Mouse (Mus musculus) liver, embryonic 14.5 days (tissue): Measurements from ENCODE around the gene Mrpl22. TPM values are rescaled to one million over a fixed set of nuclear protein-coding genes. Genes with fewer than 3 reads are reported as not detected.
"Not testable (repeated sequence)": the region's sequence is repeated elsewhere in the genome, so short reads cannot be mapped to it uniquely, and the experiment has no call there.

Source experiments
- ATAC-seq: fragments of 200-750 bp; cut with Nextera tagmentation; 2 replicates; pipeline ENCODE4 v1.8.0; 2017; ENCODE audit warnings: moderate number of reproducible peaks, mild to moderate bottlenecking, moderate library complexity; ENCODE audit not compliant: insufficient read depth
- DNase-seq, 3 experiments: peaks; one replicate each; pipeline ENCODE4 v3.0.0-alpha.2; 2012 to 2013; ENCODE audit warnings: low read depth in 3 of 3, low spot score in 3 of 3
- H3K27ac ChIP-seq: fragments of 300-500 bp; sonication (generic); 2 replicates; pipeline ENCODE4 v1.5.1; 2014; ENCODE audit warnings: moderate library complexity, mild to moderate bottlenecking, control low read depth, inconsistent platforms
- H3K27me3 ChIP-seq: fragments of 300-500 bp; sonication (generic); 2 replicates; pipeline ENCODE4 v1.6.1; 2014; ENCODE audit warnings: mild to moderate bottlenecking, low read length, moderate library complexity; ENCODE audit not compliant: control insufficient read depth, insufficient read depth
- H3K36me3 ChIP-seq: fragments of 300-500 bp; sonication (generic); replicated peaks from 2 replicates; pipeline ENCODE4 v1.6.1; 2014; ENCODE audit warnings: low read depth; ENCODE audit not compliant: control insufficient read depth, insufficient read depth
- H3K4me1 ChIP-seq, 2 experiments: fragments of 200-500 bp in 1 of 2; fragments of 300-500 bp in 1 of 2; sonication (generic) in 1 of 2; replicated peaks; 2 replicates each; pipeline ENCODE4 v1.6.1; 2012 to 2014; ENCODE audit warnings: antibody characterized with exemption in 1 of 2, inconsistent platforms in 1 of 2, low read length in 1 of 2; ENCODE audit not compliant: control insufficient read depth in 2 of 2, insufficient read depth in 2 of 2
- H3K4me2 ChIP-seq: fragments of 300-500 bp; sonication (generic); 2 replicates; pipeline ENCODE4 v1.6.1; 2014; ENCODE audit warnings: low read depth, mild to moderate bottlenecking, control low read depth, moderate library complexity
- H3K4me3 ChIP-seq, 2 experiments: fragments of 200-500 bp in 1 of 2; fragments of 300-500 bp in 1 of 2; sonication (generic) in 1 of 2; 2 replicates each; pipeline ENCODE4 v1.5.1; 2012 to 2014; ENCODE audit warnings: low read depth in 2 of 2, low read length in 2 of 2, mild to moderate bottlenecking in 2 of 2, control low read depth in 1 of 2, inconsistent platforms in 1 of 2, moderate library complexity in 1 of 2; ENCODE audit not compliant: insufficient read depth in 1 of 2
- H3K9ac ChIP-seq: fragments of 300-500 bp; sonication (generic); replicated peaks from 2 replicates; pipeline ENCODE4 v1.6.1; 2014; ENCODE audit warnings: mild to moderate bottlenecking, control low read depth, moderate library complexity
- H3K9me3 ChIP-seq: fragments of 300-500 bp; sonication (generic); 2 replicates; pipeline ENCODE4 v1.6.1; 2016; ENCODE audit warnings: low read length, mixed read lengths; ENCODE audit not compliant: control insufficient read depth
- CTCF ChIP-seq: IDR thresholded peaks from 2 replicates; pipeline ENCODE4 v1.5.1; 2016; ENCODE audit warnings: antibody characterized with exemption, low read depth, control low read depth
- EP300 ChIP-seq: IDR thresholded peaks from 2 replicates; pipeline ENCODE4 v1.6.1; 2016; ENCODE audit warnings: antibody characterized with exemption, low read depth
- WGBS: fragments of 180-500 bp; shearing (Covaris S2); extraction: QIAGEN DNeasy Blood & Tissue Kit; methylation state at CpG from one replicate; pipeline ENCODE4 v1.1.7; 2014; ENCODE audit not compliant: insufficient replicate concordance; 5-methylcytosine and 5-hydroxymethylcytosine counted together
- polyA plus RNA-seq, 2 experiments: library from polyadenylated mRNA; depleted of rRNA in 1 of 2; stranded (reverse) in 1 of 2; unstranded in 1 of 2; fragments of >200 nt; fragmentation: Nextera tagmentation in 1 of 2; extraction: Ambion mirVana in 1 of 2; gene quantifications; 2 replicates each; pipeline versions ENCODE4 v1.2.1 to v1.2.3; 2012 to 2014

Mrpl22 gene
- polyA plus RNA-seq, 2 experiments: 66.0 to 102 TPM

- DNase-seq (no peak), ATAC-seq (no peak)
Observed at GRCm38 (mm10) chr11:58224313-58224712, 52.9 kb downstream of the Mrpl22 start.

GRCm38 (mm10) chr11:58224872-58225271 is 53.4 kb downstream of the Mrpl22 start:
- not testable (repeated sequence) for H3K36me3 ChIP-seq, H3K4me1 ChIP-seq, DNase-seq, H3K9ac ChIP-seq, H3K27ac ChIP-seq, H3K4me2 ChIP-seq, H3K27me3 ChIP-seq, H3K4me3 ChIP-seq, ATAC-seq, H3K9me3 ChIP-seq
- 48% methylated on average over 2 of the region's 2 CpGs for WGBS

More at GRCm38 (mm10) chr11:58224313-58224712, 52.9 kb downstream of the Mrpl22 start:
- Histone ChIP-seq H3K9ac (no peak overlapping the region), H3K36me3 (no peaks in the 10 kb centered on the region), H3K4me3 (no peak overlapping the region), H3K27ac (no peak overlapping the region), H3K4me2 (no peak overlapping the region), H3K4me1 (0 out of 4 replicates have a peak, but pooled peaks cover 0 to 7% of the 10 kb centered on the region in 2 experiments), H3K9me3 (no peaks in the 10 kb centered on the region), H3K27me3 (no peaks in the 10 kb centered on the region)
- WGBS: 12% methylated on average over 7 of the region's 7 CpGs
- no peak for TF ChIP-seq EP300
- no peak for TF ChIP-seq CTCF

GRCm38 (mm10) chr11:58225655-58226054 is 54.2 kb downstream of the Mrpl22 start:
- Histone ChIP-seq H3K4me3 (no peak overlapping the region), H3K27ac (no peak overlapping the region), H3K36me3 (no peaks in the 10 kb centered on the region), H3K9me3 (no peaks in the 10 kb centered on the region), H3K27me3 (no peaks in the 10 kb centered on the region), H3K4me2 (peak overlapping the region; percentile 25), H3K9ac (no peak overlapping the region), H3K4me1 (0 out of 4 replicates have a peak, but pooled peaks cover 0 to 7% of the 10 kb centered on the region in 2 experiments)
- ATAC-seq (peak; percentile 26; the same call in 1 of the 2 replicates), DNase-seq (peak in 2 of 3 experiments; percentile 55 to 59)
- TF ChIP-seq EP300: no peak
- peak; percentile 98 for TF ChIP-seq CTCF
- 16% methylated on average over 5 of the region's 5 CpGs for WGBS

GRCm38 (mm10) chr11:58226425-58226824 is 55.0 kb downstream of the Mrpl22 start:
- TF ChIP-seq CTCF: no peak
- no peak for TF ChIP-seq EP300
- Histone ChIP-seq H3K4me1 (0 out of 4 replicates have a peak, but pooled peaks cover 0 to 7% of the 10 kb centered on the region in 2 experiments), H3K4me3 (no peak overlapping the region), H3K9ac (no peak overlapping the region), H3K27ac (no peak overlapping the region), H3K9me3 (no peaks in the 10 kb centered on the region), H3K4me2 (no peak overlapping the region), H3K27me3 (no peaks in the 10 kb centered on the region), H3K36me3 (no peaks in the 10 kb centered on the region)
- no peak for ATAC-seq
- no peak for DNase-seq

GRCm38 (mm10) chr11:58228021-58228420 is 56.6 kb downstream of the Mrpl22 start:
- H3K27me3 ChIP-seq, ATAC-seq, H3K4me3 ChIP-seq, H3K4me1 ChIP-seq, H3K9ac ChIP-seq, H3K36me3 ChIP-seq, H3K9me3 ChIP-seq, H3K27ac ChIP-seq, DNase-seq, H3K4me2 ChIP-seq: not testable (repeated sequence)
- WGBS: 48% methylated on average over 2 of the region's 2 CpGs

Other genes starting within 250 kb of the Mrpl22 start
- gene Larp1, start 162.6 kb upstream of the Mrpl22 start, polyA plus RNA-seq (2012; rRNA removed): 21.1 and 25.5 TPM in 2 replicates
- 15.8 and 19.0 TPM in 2 replicates for gene Larp1, start 162.6 kb upstream of the Mrpl22 start, polyA plus RNA-seq (2014; fragmentation: Nextera tagmentation; extraction: Ambion mirVana)
- gene Gm12248, start 78.5 kb upstream of the Mrpl22 start, polyA plus RNA-seq (2012; rRNA removed): not detected in 2 replicates
- gene Gm12248, start 78.5 kb upstream of the Mrpl22 start, polyA plus RNA-seq (2014; fragmentation: Nextera tagmentation; extraction: Ambion mirVana): not detected in 2 replicates
- gene Cnot8, start 67.5 kb upstream of the Mrpl22 start, polyA plus RNA-seq (2012; rRNA removed): 21.5 and 26.3 TPM in 2 replicates
- gene Cnot8, start 67.5 kb upstream of the Mrpl22 start, polyA plus RNA-seq (2014; fragmentation: Nextera tagmentation; extraction: Ambion mirVana): 28.9 and 34.3 TPM in 2 replicates
- gene Gemin5, start 3.1 kb upstream of the Mrpl22 start, polyA plus RNA-seq (2012; rRNA removed): 4.8 and 5.9 TPM in 2 replicates
- 8.4 and 10.7 TPM in 2 replicates for gene Gemin5, start 3.1 kb upstream of the Mrpl22 start, polyA plus RNA-seq (2014; fragmentation: Nextera tagmentation; extraction: Ambion mirVana)
- 3.6 and 4.7 TPM in 2 replicates for gene Igtp, start 27.9 kb downstream of the Mrpl22 start, polyA plus RNA-seq (2012; rRNA removed)
- gene Igtp, start 27.9 kb downstream of the Mrpl22 start, polyA plus RNA-seq (2014; fragmentation: Nextera tagmentation; extraction: Ambion mirVana): 6.9 and 7.6 TPM in 2 replicates
- 2.4 and 2.8 TPM in 2 replicates for gene Irgm2, start 28.0 kb downstream of the Mrpl22 start, polyA plus RNA-seq (2012; rRNA removed)
- gene Irgm2, start 28.0 kb downstream of the Mrpl22 start, polyA plus RNA-seq (2014; fragmentation: Nextera tagmentation; extraction: Ambion mirVana): 2.6 and 3.0 TPM in 2 replicates
- gene 4930438A08Rik, start 103.1 kb downstream of the Mrpl22 start, polyA plus RNA-seq (2012; rRNA removed): 0.61 and 0.78 TPM in 2 replicates
- 0.99 and 1.0 TPM in 2 replicates for gene 4930438A08Rik, start 103.1 kb downstream of the Mrpl22 start, polyA plus RNA-seq (2014; fragmentation: Nextera tagmentation; extraction: Ambion mirVana)
- 18.7 and 19.8 TPM in 2 replicates for gene Zfp692, start 135.4 kb downstream of the Mrpl22 start, polyA plus RNA-seq (2012; rRNA removed)
- 5.0 and 6.7 TPM in 2 replicates for gene Zfp692, start 135.4 kb downstream of the Mrpl22 start, polyA plus RNA-seq (2014; fragmentation: Nextera tagmentation; extraction: Ambion mirVana)
- 20.3 and 22.2 TPM in 2 replicates for gene Zfp672, start 158.7 kb downstream of the Mrpl22 start, polyA plus RNA-seq (2012; rRNA removed)
- 39.1 and 48.6 TPM in 2 replicates for gene Zfp672, start 158.7 kb downstream of the Mrpl22 start, polyA plus RNA-seq (2014; fragmentation: Nextera tagmentation; extraction: Ambion mirVana)
- 9.0 and 9.1 TPM in 2 replicates for gene Sh3bp5l, start 159.1 kb downstream of the Mrpl22 start, polyA plus RNA-seq (2012; rRNA removed)
- gene Sh3bp5l, start 159.1 kb downstream of the Mrpl22 start, polyA plus RNA-seq (2014; fragmentation: Nextera tagmentation; extraction: Ambion mirVana): 9.1 and 12.4 TPM in 2 replicates
- 0.09 and 0.17 TPM in 2 replicates for gene Lypd8, start 207.4 kb downstream of the Mrpl22 start, polyA plus RNA-seq (2012; rRNA removed)
- gene Lypd8, start 207.4 kb downstream of the Mrpl22 start, polyA plus RNA-seq (2014; fragmentation: Nextera tagmentation; extraction: Ambion mirVana): not detected in 2 replicates
- not detected in 2 replicates for gene 1810065E05Rik, start 249.4 kb downstream of the Mrpl22 start, polyA plus RNA-seq (2012; rRNA removed)
- not detected in 2 replicates for gene 1810065E05Rik, start 249.4 kb downstream of the Mrpl22 start, polyA plus RNA-seq (2014; fragmentation: Nextera tagmentation; extraction: Ambion mirVana)